ENCODE assay signal across 8 mouse cellular contexts in genomic region chr1:130716218-130716512, GRCm38 (mm10). TPM values are rescaled to one million over a fixed set of nuclear protein-coding genes. Genes with fewer than 3 reads are reported as not detected.
DNase-seq lines count a peak whose midpoint lies in the region; ATAC-seq lines count a peak whose summit lies in the region.

No protein-coding gene starts in this region.

- H3K4me3 ChIP-seq in heart, embryonic 15.5 days: peak overlapping the region; percentile 99
- peak overlapping the region; percentile 89 for H3K4me3 ChIP-seq in hindbrain, embryonic 12.5 days

- 0 out of 2 replicates have a peak, but pooled peaks cover 8% of the 10 kb centered on the region for H3K36me3 ChIP-seq in heart, embryonic 15.5 days
- H3K36me3 ChIP-seq in hindbrain, embryonic 12.5 days: peaks cover 7% of the 10 kb centered on the region; the same call in 1 of the 2 replicates

- no peaks in the 10 kb centered on the region for H3K27me3 ChIP-seq in heart, embryonic 15.5 days
- H3K27me3 ChIP-seq in hindbrain, embryonic 12.5 days: no peaks in the 10 kb centered on the region

- H3K4me1 ChIP-seq in heart, embryonic 15.5 days (replicated peaks): peaks cover 19% of the 10 kb centered on the region
- peaks cover 17% of the 10 kb centered on the region for H3K4me1 ChIP-seq in hindbrain, embryonic 12.5 days

- peak overlapping the region; percentile 97 for H3K9ac ChIP-seq in heart, embryonic 15.5 days
- H3K9ac ChIP-seq in hindbrain, embryonic 12.5 days: peak overlapping the region; percentile 92

- peak overlapping the region; percentile 95 for H3K4me2 ChIP-seq in heart, embryonic 15.5 days
- H3K4me2 ChIP-seq in hindbrain, embryonic 12.5 days (replicated peaks): peak overlapping the region; percentile 98

- WGBS in heart, embryonic 15.5 days: under 1% methylated on average over 3 of the region's 3 CpGs
- 2% methylated on average over 3 of the region's 3 CpGs for WGBS in hindbrain, embryonic 12.5 days

- peak overlapping the region; percentile 91 for H3K27ac ChIP-seq in heart, embryonic 15.5 days
- H3K27ac ChIP-seq in hindbrain, embryonic 12.5 days: peak overlapping the region; percentile 87

- no peak for DNase-seq in heart, adult 18-20 months
- peak; percentile 33 for DNase-seq in ZHBTc4 (ENCODE audit: low read depth, low spot score)
- no peak for DNase-seq in urinary bladder, postnatal 25 days (ENCODE audit: low spot score)
- DNase-seq in embryo, embryonic 11 days: no peak
- DNase-seq in thymus, adult 18-20 months: no peak

- no peak for ATAC-seq in heart, embryonic 15.5 days (replicated peaks; ENCODE audit: insufficient number of reproducible peaks, insufficient read depth, low FRiP score, low read depth)
- peak; percentile 33; the same call in 1 of the 2 replicates for ATAC-seq in hindbrain, embryonic 12.5 days (ENCODE audit: low FRiP score)
- peak; percentile 10; the same call in 1 of the 2 replicates for ATAC-seq in megakaryocyte-erythroid progenitor cell, adult 5-6 weeks (replicated peaks; ENCODE audit: low FRiP score, low TSS enrichment, poor library complexity, severe bottlenecking)

- no peaks in the 10 kb centered on the region for H3K9me3 ChIP-seq in heart, embryonic 15.5 days (replicated peaks)
- no peaks in the 10 kb centered on the region for H3K9me3 ChIP-seq in hindbrain, embryonic 12.5 days (replicated peaks)

RNA-seq across cellular contexts. Expression of gene Gm29427, which starts 0.6 kb away (rescaled TPM):
- polyA plus RNA-seq in heart, embryonic 15.5 days (2015; fragmentation: Nextera tagmentation; extraction: Ambion mirVana): 0.16 TPM in 1 of 2 replicates, not detected in the other
- total RNA-seq in heart, adult 18-20 months (2021): under 1 TPM; 0.18 to 0.27 TPM
- 0.15 TPM in 1 of 2 replicates, not detected in the other for polyA plus RNA-seq in hindbrain, embryonic 12.5 days (2016; fragmentation: Nextera tagmentation; extraction: Ambion mirVana)
- total RNA-seq in megakaryocyte-erythroid progenitor cell, adult 5-6 weeks (2014; fragmentation: Nextera tagmentation): not detected in 2 replicates
- 0.19 TPM in 1 of 2 replicates, not detected in the other for total RNA-seq in megakaryocyte-erythroid progenitor cell, adult 5-6 weeks (2017)

RNA-seq across cellular contexts. Expression of gene Yod1, which starts 1.0 kb away (rescaled TPM):
- polyA plus RNA-seq in heart, embryonic 15.5 days (2015; fragmentation: Nextera tagmentation; extraction: Ambion mirVana): 9.5 and 10.5 TPM in 2 replicates
- 1 to 10 TPM; 3.6 to 4.4 TPM for total RNA-seq in heart, adult 18-20 months (2021)
- polyA plus RNA-seq in hindbrain, embryonic 12.5 days (2016; fragmentation: Nextera tagmentation; extraction: Ambion mirVana): 19.2 and 19.9 TPM in 2 replicates
- 14.4 and 15.9 TPM in 2 replicates for total RNA-seq in megakaryocyte-erythroid progenitor cell, adult 5-6 weeks (2014; fragmentation: Nextera tagmentation)
- total RNA-seq in megakaryocyte-erythroid progenitor cell, adult 5-6 weeks (2017): 12.4 and 15.7 TPM in 2 replicates

RNA-seq across cellular contexts. Expression of gene Pfkfb2, which starts 12.9 kb away (rescaled TPM):
- polyA plus RNA-seq in heart, embryonic 15.5 days (2015; fragmentation: Nextera tagmentation; extraction: Ambion mirVana): 6.2 and 7.2 TPM in 2 replicates
- 10 to 100 TPM; 79.7 to 83.4 TPM for total RNA-seq in heart, adult 18-20 months (2021)
- 17.0 and 17.8 TPM in 2 replicates for polyA plus RNA-seq in hindbrain, embryonic 12.5 days (2016; fragmentation: Nextera tagmentation; extraction: Ambion mirVana)
- total RNA-seq in megakaryocyte-erythroid progenitor cell, adult 5-6 weeks (2014; fragmentation: Nextera tagmentation): 22.6 and 26.7 TPM in 2 replicates
- 16.0 and 18.3 TPM in 2 replicates for total RNA-seq in megakaryocyte-erythroid progenitor cell, adult 5-6 weeks (2017)

RNA-seq across cellular contexts. Expression of gene AA986860, which starts 15.6 kb away (rescaled TPM):
- polyA plus RNA-seq in heart, embryonic 15.5 days (2015; fragmentation: Nextera tagmentation; extraction: Ambion mirVana): 0.89 and 2.0 TPM in 2 replicates
- total RNA-seq in heart, adult 18-20 months (2021): under 1 TPM; 0.45 to 0.77 TPM
- polyA plus RNA-seq in hindbrain, embryonic 12.5 days (2016; fragmentation: Nextera tagmentation; extraction: Ambion mirVana): 1.2 and 1.3 TPM in 2 replicates
- 0.66 and 1.5 TPM in 2 replicates for total RNA-seq in megakaryocyte-erythroid progenitor cell, adult 5-6 weeks (2014; fragmentation: Nextera tagmentation)
- total RNA-seq in megakaryocyte-erythroid progenitor cell, adult 5-6 weeks (2017): 0.50 and 0.94 TPM in 2 replicates

RNA-seq across cellular contexts. Expression of gene C4bp, which starts 54.7 kb away (rescaled TPM):
- polyA plus RNA-seq in heart, embryonic 15.5 days (2015; fragmentation: Nextera tagmentation; extraction: Ambion mirVana): not detected in 2 replicates
- not detected for total RNA-seq in heart, adult 18-20 months (2021)
- not detected in 2 replicates for polyA plus RNA-seq in hindbrain, embryonic 12.5 days (2016; fragmentation: Nextera tagmentation; extraction: Ambion mirVana)
- not detected in 2 replicates for total RNA-seq in megakaryocyte-erythroid progenitor cell, adult 5-6 weeks (2014; fragmentation: Nextera tagmentation)
- total RNA-seq in megakaryocyte-erythroid progenitor cell, adult 5-6 weeks (2017): not detected in 2 replicates
